Mouse (Mus musculus) right cerebral cortex, postnatal 14 days (tissue): ENCODE results near the gene Sytl4.

ENCODE experiments used
- DNase-seq: peaks from one replicate; pipeline ENCODE4 v3.0.0; 2022

Gene Sytl4

GRCm38 (mm10) chrX:133981231-133982002 is at the start of gene Sytl4:
Gene Sytl4 (minus strand): TSS chrX:133981812.
- no peak for DNase-seq

- DNase-seq = no peak
These were observed 39.1 kb upstream of the Sytl4 start for GRCm38 (mm10) chrX:134020664-134021063.

DNA sequence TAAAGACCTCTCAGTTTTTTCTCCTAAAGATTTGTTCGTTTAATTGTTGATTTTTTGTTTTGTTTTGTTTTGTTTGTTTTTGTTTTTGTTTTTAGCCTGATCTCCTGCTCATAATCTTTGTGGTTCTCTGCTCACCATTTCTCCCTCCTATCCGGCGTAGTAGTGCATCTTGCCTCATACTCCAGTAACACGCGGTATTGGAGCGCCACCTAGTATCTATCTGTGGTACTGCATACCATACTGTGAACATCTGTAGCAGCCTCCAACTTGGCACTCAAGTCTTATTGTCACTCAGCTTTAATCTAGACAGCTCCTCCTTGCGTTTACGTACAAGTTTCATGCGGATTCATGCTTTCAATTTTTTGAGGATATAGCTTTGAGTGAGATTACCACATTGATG is 37.4 kb upstream of the Sytl4 start:
- peak; percentile 48 for DNase-seq

DNA sequence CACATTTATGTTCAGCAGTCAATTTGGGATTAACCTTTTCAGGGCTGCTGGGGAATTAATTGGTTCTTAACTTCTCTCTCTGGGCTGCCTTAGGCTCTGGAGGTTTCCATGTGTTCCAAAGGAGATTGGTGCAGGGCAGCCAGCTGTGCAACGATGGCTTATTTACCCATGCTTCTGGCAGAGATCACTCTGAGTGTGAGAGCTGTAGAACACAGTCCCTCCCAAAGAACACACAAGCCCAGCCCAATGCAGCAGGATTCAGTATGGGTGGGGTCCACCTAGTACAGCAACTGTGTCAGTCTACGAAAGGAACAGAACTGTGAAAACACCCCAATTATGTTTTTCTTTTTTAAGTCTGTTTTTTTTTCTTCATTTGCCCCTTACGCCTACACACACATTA is 14.3 kb upstream of the Sytl4 start:
- DNase-seq = no peak

DNA sequence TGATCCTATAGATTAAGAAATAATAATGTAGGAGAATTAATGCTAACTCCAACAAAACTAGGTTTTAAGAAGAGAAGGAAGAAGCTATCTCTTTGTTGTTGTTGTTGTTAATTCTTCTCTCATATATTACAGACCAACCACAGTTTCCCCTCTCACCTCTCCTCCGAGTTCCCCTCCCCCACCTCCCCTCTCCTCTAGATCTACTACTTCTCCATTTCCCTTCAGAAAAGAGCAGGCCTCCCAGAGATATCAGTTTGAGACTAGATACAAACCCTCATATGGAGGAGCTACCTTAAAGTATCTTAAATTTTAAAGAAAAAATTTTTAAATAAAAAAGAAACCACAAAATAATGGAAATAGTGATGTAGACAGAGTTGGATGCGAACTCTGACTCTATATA is 17.0 kb downstream of the Sytl4 start:
- no peak for DNase-seq

DNA sequence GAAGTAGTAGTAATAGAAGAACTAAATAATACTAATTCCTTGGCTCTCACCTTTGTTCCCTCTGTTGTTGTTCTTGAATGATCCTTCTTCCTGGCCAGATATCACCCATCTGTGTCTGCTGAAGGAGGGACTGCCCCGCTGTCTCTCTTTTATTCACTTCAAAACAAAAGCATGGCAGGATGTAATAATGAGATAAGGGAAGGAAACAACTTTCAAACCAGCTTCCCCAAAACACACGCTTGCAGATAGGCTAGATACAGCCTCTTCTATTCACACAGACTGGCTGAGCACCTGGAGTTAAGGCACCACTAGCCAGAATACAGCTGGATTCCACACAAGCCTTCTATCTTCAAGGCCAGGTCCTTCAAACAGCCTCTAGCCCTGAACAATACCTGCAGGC is 21.0 kb downstream of the Sytl4 start:
- DNase-seq = no peak

DNA sequence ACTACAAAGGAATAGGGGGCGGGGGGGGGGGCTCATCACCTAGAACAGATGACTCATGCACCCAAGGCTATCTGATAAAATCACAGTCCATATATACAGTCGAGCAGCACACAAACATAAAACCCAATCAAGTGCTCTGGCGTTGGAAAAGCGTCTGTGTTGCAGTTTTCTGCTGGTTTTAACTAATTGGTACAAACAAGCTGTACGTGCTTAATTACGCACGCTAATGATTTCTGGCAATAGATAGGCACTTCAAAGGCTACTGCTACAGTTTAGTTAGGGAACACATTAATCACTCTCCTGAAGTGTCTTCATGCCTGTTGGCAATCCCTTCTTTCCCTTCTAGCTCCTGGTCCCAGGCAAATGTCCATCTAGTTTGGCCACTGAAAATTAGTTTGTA is 27.0 kb downstream of the Sytl4 start:
- no peak for DNase-seq

- peak; percentile 19 for DNase-seq
These were observed 34.2 kb downstream of the Sytl4 start for GRCm38 (mm10) chrX:133947427-133947826.

- DNase-seq = no peak
These were observed 42.1 kb downstream of the Sytl4 start for GRCm38 (mm10) chrX:133939561-133939960.

GRCm38 (mm10) chrX:133936605-133937225 is 44.9 kb downstream of the Sytl4 start:
- DNase-seq = no peak

DNA sequence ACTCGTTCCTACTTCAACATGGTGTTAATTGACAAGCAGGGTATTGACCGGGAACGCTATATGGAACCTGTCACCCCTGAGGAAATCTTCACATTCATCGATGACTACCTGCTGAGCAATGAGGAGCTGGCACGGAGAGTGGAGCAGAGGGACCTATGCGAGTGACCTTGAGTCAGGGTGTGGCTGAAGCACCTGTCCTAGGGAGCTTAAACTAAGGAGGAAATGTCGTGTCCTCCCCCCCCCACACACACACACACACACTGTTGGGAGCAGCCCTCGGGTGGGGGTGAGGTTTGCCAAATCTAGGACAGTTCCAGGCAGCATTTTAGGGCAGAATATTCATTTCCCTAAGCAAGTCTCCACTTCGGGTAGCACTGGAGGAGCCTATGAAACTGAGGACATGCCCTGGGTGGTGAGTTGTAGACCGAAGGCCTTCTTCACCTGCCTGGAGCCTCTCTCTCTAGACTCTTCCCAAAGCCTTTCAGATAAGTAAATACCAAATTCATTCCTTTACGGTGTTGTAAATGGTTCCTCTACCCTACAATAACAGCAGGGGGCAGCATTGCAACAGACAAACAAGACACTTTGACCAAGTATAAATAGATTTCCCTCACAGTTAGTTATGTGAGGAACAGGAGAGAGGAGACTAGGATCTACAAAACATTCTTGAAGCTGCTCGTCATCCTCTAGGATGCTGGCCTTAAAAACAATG is 50.2 kb downstream of the Sytl4 start:
- DNase-seq = no peak

- no peak for DNase-seq
These were observed 54.9 kb downstream of the Sytl4 start for GRCm38 (mm10) chrX:133926760-133927159.

DNA sequence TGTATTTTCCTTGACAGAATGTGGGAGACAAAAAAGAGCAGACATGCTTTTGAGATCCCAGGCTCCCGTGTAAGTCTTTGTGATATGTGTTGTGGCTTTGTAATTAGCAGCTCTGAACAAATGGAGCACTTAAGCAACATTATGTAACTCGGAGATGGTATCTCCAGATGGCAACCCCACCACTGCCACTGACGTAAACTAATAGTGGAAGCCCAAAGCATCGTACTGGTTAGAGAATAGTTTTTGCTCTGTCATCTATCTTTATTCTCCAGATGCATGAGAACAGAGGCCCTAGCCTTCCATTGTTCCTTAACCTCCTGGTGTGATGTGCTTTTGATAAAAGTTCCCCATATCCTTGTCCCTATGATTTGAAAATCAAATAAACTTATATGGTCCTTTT is 60.4 kb downstream of the Sytl4 start:
- DNase-seq = no peak

DNA sequence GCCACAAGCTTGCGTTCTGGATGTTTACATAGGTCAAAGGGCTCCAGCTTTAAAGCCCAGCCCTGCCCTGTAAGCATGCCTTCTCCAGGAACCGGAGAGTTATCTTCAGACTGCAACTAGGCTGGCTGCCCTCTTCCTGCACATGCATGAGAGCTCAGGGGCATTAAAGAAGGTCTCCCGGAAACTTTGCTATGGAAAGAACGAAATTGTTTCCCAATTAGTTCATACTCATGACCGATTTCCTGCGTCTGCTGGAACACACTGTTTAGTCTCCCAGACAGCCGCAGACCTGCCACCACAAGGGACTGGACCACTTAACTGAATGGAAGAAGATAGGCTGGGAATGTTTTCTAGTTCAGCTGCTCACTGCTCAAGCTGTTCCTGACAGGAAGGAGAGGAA is 67.4 kb downstream of the Sytl4 start:
- DNase-seq = no peak

- DNase-seq = no peak
These were observed 68.6 kb downstream of the Sytl4 start for GRCm38 (mm10) chrX:133913006-133913405.

GRCm38 (mm10) chrX:133911397-133912103 is 70.1 kb downstream of the Sytl4 start:
- no peak for DNase-seq

DNA sequence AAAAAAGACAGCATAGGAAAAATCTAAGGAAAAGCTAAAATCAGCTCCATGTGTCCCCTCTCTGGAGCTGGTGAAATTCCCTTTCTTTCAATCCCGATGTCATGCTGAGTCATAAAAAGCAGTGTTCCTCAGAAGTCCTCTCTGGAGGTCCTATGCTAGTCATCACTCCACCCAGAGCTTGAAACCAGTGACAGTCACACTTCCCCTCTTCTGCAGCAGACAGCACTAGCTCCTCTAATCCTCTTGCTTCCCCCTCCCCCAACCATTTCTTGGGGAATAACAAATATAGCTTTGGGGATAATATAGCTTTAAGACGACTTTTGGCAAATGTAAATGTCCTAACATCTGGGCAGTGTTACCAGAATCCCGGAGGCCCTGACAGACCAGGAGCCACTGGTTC is 73.4 kb downstream of the Sytl4 start, which contains the start of gene Srpx2:
Gene Srpx2 (plus strand): TSS at position 166 of the 400 bp plus-strand sequence.
- no peak for DNase-seq

DNA sequence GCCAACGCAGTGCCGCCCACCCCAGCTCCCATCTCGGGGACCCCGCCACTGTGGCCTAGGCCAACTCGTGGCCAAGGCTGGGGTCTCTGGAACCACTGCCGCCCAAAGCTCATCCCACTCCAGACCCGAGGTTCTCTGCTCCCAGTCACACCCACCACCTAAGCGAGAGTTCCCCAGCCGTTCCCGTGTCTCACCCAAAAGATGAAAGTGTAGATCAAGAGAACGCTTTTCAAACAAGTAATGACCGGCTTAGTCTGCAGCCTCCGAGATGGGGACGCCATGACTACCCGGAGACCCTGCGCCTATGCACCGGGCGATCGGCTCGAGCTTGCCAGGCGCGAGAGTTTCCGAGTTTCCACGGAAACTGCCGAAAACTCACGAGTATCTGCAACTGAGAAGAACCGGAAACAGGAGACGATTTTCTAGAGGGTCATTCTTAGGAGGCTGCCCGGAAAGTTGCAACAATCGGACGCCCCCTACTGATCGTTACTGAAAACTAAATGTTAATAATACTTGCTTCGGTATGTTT is 83.5 kb downstream of the Sytl4 start, which contains the start of gene Tspan6:
Gene Tspan6 (minus strand): TSS at position 416 of the 529 bp plus-strand sequence.
- DNase-seq = peak; percentile 82

- DNase-seq = peak; percentile 13
These were observed 93.5 kb downstream of the Sytl4 start for GRCm38 (mm10) chrX:133888111-133888510.

DNA sequence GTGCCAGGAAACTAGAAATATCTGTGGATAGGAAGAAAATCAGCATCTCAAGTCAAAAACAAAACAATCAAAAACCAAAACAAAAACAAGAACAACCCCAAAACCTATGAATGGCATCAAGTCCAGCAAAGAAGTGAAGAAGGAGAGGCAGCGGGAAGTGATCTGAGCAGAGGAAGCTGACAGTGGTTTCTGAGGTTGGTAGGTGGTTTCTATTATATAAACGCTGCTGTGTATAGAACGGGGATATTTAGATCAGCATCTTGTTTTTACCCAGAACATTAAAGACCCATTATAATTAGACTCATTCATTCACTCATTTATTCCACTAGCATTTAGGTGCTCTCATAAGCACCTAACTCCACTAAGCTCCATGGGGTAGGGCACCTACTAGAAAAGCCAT is 94.3 kb downstream of the Sytl4 start:
- DNase-seq = no peak
